Mouse (Mus musculus) CH12.LX (cell line): ENCODE results near the gene Klhl5. TPM values are rescaled to one million over a fixed set of nuclear protein-coding genes. Genes with fewer than 3 reads are reported as not detected.

Source experiments
- DNase-seq: peaks from one replicate; pipeline ENCODE4 v3.0.0-alpha.2; 2013; ENCODE audit errors: extremely low read depth
- H3K27ac ChIP-seq: 2 replicates; pipeline ENCODE4 v1.5.1; 2012; ENCODE audit warnings: low read depth, mild to moderate bottlenecking, control low read depth, moderate library complexity; ENCODE audit not compliant: insufficient read depth
- H3K27me3 ChIP-seq: replicated peaks from 2 replicates; pipeline ENCODE3; 2012; ENCODE audit warnings: inconsistent platforms
- H3K36me3 ChIP-seq, 2 experiments: replicated peaks in 1 of 2; 2 replicates each; pipeline versions ENCODE3 to v1.6.1; 2012; ENCODE audit warnings: inconsistent platforms in 1 of 2, low read length in 1 of 2, mild to moderate bottlenecking in 1 of 2, mixed read lengths in 1 of 2, moderate library complexity in 1 of 2; ENCODE audit not compliant: control insufficient read depth in 1 of 2, insufficient read depth in 1 of 2
- H3K4me1 ChIP-seq, 2 experiments: 2 replicates each; pipeline ENCODE4 v1.6.1; 2012; ENCODE audit warnings: inconsistent platforms in 1 of 2, moderate library complexity in 1 of 2; ENCODE audit not compliant: insufficient read depth in 2 of 2, control insufficient read depth in 1 of 2
- H3K4me2 ChIP-seq: 2 replicates; pipeline ENCODE4 v1.6.1; 2012; ENCODE audit warnings: low read depth, mild to moderate bottlenecking, control low read depth; ENCODE audit not compliant: poor library complexity, insufficient read depth, severe bottlenecking
- H3K4me3 ChIP-seq, 3 experiments: fragments of 150-350 bp in 1 of 3; sonication (generic) in 1 of 3; replicated peaks in 1 of 3; 2 replicates each; pipeline versions ENCODE3 to v1.5.1; 2011 to 2012; ENCODE audit warnings: low read depth in 2 of 3, low read length in 2 of 3, mild to moderate bottlenecking in 2 of 3, moderate library complexity in 2 of 3, control low read depth in 1 of 3, improper control_type of control experiment in 1 of 3, inconsistent platforms in 1 of 3, mixed read lengths in 1 of 3; ENCODE audit not compliant: poor library complexity in 1 of 3
- H3K79me2 ChIP-seq: replicated peaks from 2 replicates; pipeline ENCODE4 v1.6.1; 2012; ENCODE audit warnings: mild to moderate bottlenecking, moderate library complexity; ENCODE audit not compliant: control insufficient read depth, poor library complexity, insufficient read depth, severe bottlenecking; ENCODE audit errors: extremely low read depth
- H3K9ac ChIP-seq: 2 replicates; pipeline ENCODE4 v1.6.1; 2012; ENCODE audit warnings: low read depth, mild to moderate bottlenecking, control low read depth, moderate library complexity; ENCODE audit not compliant: insufficient read depth
- H3K9me3 ChIP-seq: replicated peaks from 2 replicates; pipeline ENCODE3; 2012; ENCODE audit warnings: low read length, inconsistent platforms, mixed read lengths
- CHD1 ChIP-seq: IDR thresholded peaks from 2 replicates; pipeline ENCODE4 v1.6.1; 2012; ENCODE audit warnings: low read depth, low read length, improper control_type of control experiment, inconsistent platforms
- CHD2 ChIP-seq: IDR thresholded peaks from 2 replicates; pipeline ENCODE4 v1.6.1; 2011; ENCODE audit warnings: low read length, improper control_type of control experiment
- CTCF ChIP-seq, 2 experiments: IDR thresholded peaks in 1 of 2; conservative IDR thresholded peaks in 1 of 2; 2 replicates each; pipeline ENCODE4 v1.5.1; 2011 to 2012; ENCODE audit warnings: low read depth in 2 of 2, low read length in 2 of 2, improper control_type of control experiment in 1 of 2, inconsistent platforms in 1 of 2, mild to moderate bottlenecking in 1 of 2, moderate library complexity in 1 of 2
- EP300 ChIP-seq: IDR thresholded peaks from 2 replicates; pipeline ENCODE4 v1.6.1; 2011; ENCODE audit warnings: low read length, improper control_type of control experiment
- ETS1 ChIP-seq: conservative IDR thresholded peaks from 2 replicates; pipeline ENCODE4 v1.6.1; 2012; ENCODE audit warnings: low read depth, mild to moderate bottlenecking, inconsistent platforms, low read length, improper control_type of control experiment, moderate library complexity
- GABPA ChIP-seq: IDR thresholded peaks from 2 replicates; pipeline ENCODE4 v1.6.1; 2012; ENCODE audit warnings: low read depth, low read length, improper control_type of control experiment, inconsistent platforms; ENCODE audit not compliant: insufficient replicate concordance
- IRF4 ChIP-seq: IDR thresholded peaks from 2 replicates; pipeline ENCODE4 v1.6.1; 2014; ENCODE audit warnings: low read depth, mild to moderate bottlenecking, inconsistent platforms, low read length, improper control_type of control experiment
- JUN ChIP-seq: IDR thresholded peaks from 2 replicates; pipeline ENCODE4 v1.6.1; 2011; ENCODE audit warnings: low read depth, mild to moderate bottlenecking, low read length, improper control_type of control experiment, moderate library complexity; ENCODE audit not compliant: insufficient read depth
- JUND ChIP-seq: conservative IDR thresholded peaks from 2 replicates; pipeline ENCODE4 v1.6.1; 2011; ENCODE audit warnings: low read depth, low read length, improper control_type of control experiment
- MAFK ChIP-seq: IDR thresholded peaks from 2 replicates; pipeline ENCODE4 v1.6.1; 2011; ENCODE audit warnings: low read length, improper control_type of control experiment; ENCODE audit not compliant: insufficient replicate concordance
- MAZ ChIP-seq: IDR thresholded peaks from 2 replicates; pipeline ENCODE4 v1.6.1; 2012; ENCODE audit warnings: low read depth, mild to moderate bottlenecking, inconsistent platforms, low read length, improper control_type of control experiment, moderate library complexity
- MEF2A ChIP-seq: IDR thresholded peaks from 2 replicates; pipeline ENCODE4 v1.6.1; 2014; ENCODE audit warnings: low read depth, mild to moderate bottlenecking, inconsistent platforms, low read length, improper control_type of control experiment, borderline replicate concordance
- MYC ChIP-seq: IDR thresholded peaks from 2 replicates; pipeline ENCODE4 v1.6.1; 2011; ENCODE audit warnings: low read depth, mild to moderate bottlenecking, improper control_type of control experiment, low read length
- NELFE ChIP-seq: IDR thresholded peaks from 2 replicates; pipeline ENCODE4 v1.6.1; 2011; ENCODE audit warnings: low read depth, low read length, improper control_type of control experiment
- NRF1 ChIP-seq: IDR thresholded peaks from 2 replicates; pipeline ENCODE4 v1.6.1; 2014; ENCODE audit warnings: low read depth, mild to moderate bottlenecking, inconsistent platforms, low read length, improper control_type of control experiment, moderate library complexity
- PAX5 ChIP-seq: IDR thresholded peaks from 2 replicates; pipeline ENCODE4 v1.6.1; 2012; ENCODE audit warnings: low read length, inconsistent platforms, mixed read lengths
- POLR2A ChIP-seq: IDR thresholded peaks from 2 replicates; pipeline ENCODE4 v1.6.1; 2011; ENCODE audit warnings: low read depth, mild to moderate bottlenecking, improper control_type of control experiment, low read length
- POLR2AphosphoS2 ChIP-seq: IDR thresholded peaks from 2 replicates; pipeline ENCODE4 v1.6.1; 2011; ENCODE audit warnings: low read depth, low read length, improper control_type of control experiment
- SMC3 ChIP-seq: IDR thresholded peaks from 2 replicates; pipeline ENCODE4 v1.6.1; 2011; ENCODE audit warnings: low read depth, low read length, improper control_type of control experiment
- TBP ChIP-seq: conservative IDR thresholded peaks from 2 replicates; pipeline ENCODE4 v1.6.1; 2011; ENCODE audit warnings: low read depth, low read length, improper control_type of control experiment
- TCF12 ChIP-seq: IDR thresholded peaks from 2 replicates; pipeline ENCODE4 v1.6.1; 2014; ENCODE audit warnings: low read depth, mild to moderate bottlenecking, inconsistent platforms, low read length, improper control_type of control experiment
- USF1 ChIP-seq: IDR thresholded peaks from 2 replicates; pipeline ENCODE4 v1.6.1; 2014; ENCODE audit warnings: low read depth, mild to moderate bottlenecking, inconsistent platforms, low read length, improper control_type of control experiment
- ZC3H11A ChIP-seq: IDR thresholded peaks from 2 replicates; pipeline ENCODE4 v1.6.1; 2012; ENCODE audit warnings: low read depth, mild to moderate bottlenecking, inconsistent platforms, low read length, improper control_type of control experiment
- ZKSCAN1 ChIP-seq: IDR thresholded peaks from 2 replicates; pipeline ENCODE4 v1.6.1; 2012; ENCODE audit warnings: low read depth, inconsistent platforms, low read length, improper control_type of control experiment, borderline replicate concordance
- ZNF384 ChIP-seq: IDR thresholded peaks from 2 replicates; pipeline ENCODE4 v1.6.1; 2012; ENCODE audit warnings: low read depth, low read length, improper control_type of control experiment, inconsistent platforms
- dilution Hi-C: fragments of 300-500 bp; cut with MboI; formaldehyde crosslinking; loops from 2 replicates; pipeline ENCODE4 v1.14.3; 2020; ENCODE audit warnings: low sequenced_read_pairs; ENCODE audit not compliant: extremely low pct_unique_long_range_greater_than_20kb, extremely low pct_ligation_motif_present
- in situ Hi-C: fragments of 300-500 bp; cut with MboI; formaldehyde crosslinking; loops from 3 replicates; pipeline ENCODE4 v1.14.3; 2019; ENCODE audit warnings: low sequenced_read_pairs, low pct_ligation_motif_present, low pct_unique_long_range_greater_than_20kb, mixed read lengths
- polyA plus RNA-seq: library from polyadenylated mRNA; unstranded; fragments of >175 nt; gene quantifications from 2 replicates; pipeline ENCODE4 v1.2.1, GENCODE M21; 2012; ENCODE audit warnings: low read depth; ENCODE audit not compliant: insufficient read length
- total RNA-seq, 2 experiments: library from RNA; depleted of rRNA; stranded (reverse); fragments of 300-350 nt in 1 of 2; fragments of >200 nt in 1 of 2; gene quantifications; 2 replicates each; pipeline ENCODE4 v1.2.3; 2012 to 2014

Klhl5 gene
- total and polyA plus RNA-seq, 3 experiments, result 20.6 to 31.7 (median 23.2) TPM

GRCm38 (mm10) chr5:65101209-65101608 lies 6.1 kb upstream of the Klhl5 start:
- no peak for DNase-seq
- no peak overlapping the region for H3K4me2 ChIP-seq
- H3K4me3 ChIP-seq, result no peak overlapping the region
- no peaks in the 10 kb centered on the region for H3K9me3 ChIP-seq
- H3K79me2 ChIP-seq, result no peaks in the 10 kb centered on the region
- in situ Hi-C loops, result no loop called here
- peaks cover 20 to 39% of the 10 kb centered on the region in 2 experiments for H3K4me1 ChIP-seq
- no peak overlapping the region for H3K9ac ChIP-seq
- H3K27ac ChIP-seq, result no peak overlapping the region
- no peaks in the 10 kb centered on the region for H3K36me3 ChIP-seq
- no peaks in the 10 kb centered on the region for H3K27me3 ChIP-seq
- dilution Hi-C loops, result no loop called here
- TF ChIP-seq MYC, result no peak
- no peak for TF ChIP-seq NELFE
- TF ChIP-seq MAZ, result no peak
- TF ChIP-seq MAFK, result no peak
- TF ChIP-seq USF1, result no peak
- TF ChIP-seq SMC3, result no peak
- no peak for TF ChIP-seq GABPA
- no peak for TF ChIP-seq NRF1
- TF ChIP-seq ZNF384, result no peak
- TF ChIP-seq, all 38 proteins: peak for 0

DNA sequence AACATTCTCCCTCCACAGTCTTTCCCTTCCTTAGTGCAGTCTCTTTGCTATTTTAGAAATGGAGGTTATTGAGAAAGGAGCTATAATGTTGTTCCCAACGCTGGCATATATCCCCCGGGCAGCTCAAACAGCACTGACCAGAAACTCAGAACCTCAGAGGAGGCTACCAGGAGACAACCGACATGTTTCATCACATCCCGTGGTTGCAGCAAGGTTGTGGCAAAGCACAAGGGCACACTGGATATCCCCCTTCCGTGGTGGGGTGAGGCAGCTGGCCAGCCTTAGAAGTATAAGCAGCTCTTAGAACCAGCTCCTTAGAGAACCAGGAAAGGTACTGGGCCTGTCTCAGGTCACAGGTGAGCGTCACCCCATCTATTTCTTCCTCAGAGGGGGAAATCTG lies 5.7 kb upstream of the Klhl5 start:
- no peak overlapping the region for H3K4me2 ChIP-seq
- H3K36me3 ChIP-seq, result no peaks in the 10 kb centered on the region
- H3K9me3 ChIP-seq, result no peaks in the 10 kb centered on the region
- peaks cover 20 to 39% of the 10 kb centered on the region in 2 experiments for H3K4me1 ChIP-seq
- no peak overlapping the region for H3K27ac ChIP-seq
- DNase-seq, result no peak
- dilution Hi-C loops (no loop called here), in situ Hi-C loops (no loop called here)
- H3K79me2 ChIP-seq, result no peaks in the 10 kb centered on the region
- no peak overlapping the region for H3K9ac ChIP-seq
- no peak for TF ChIP-seq CHD1
- no peak for TF ChIP-seq ETS1
- no peak for TF ChIP-seq ZC3H11A
- no peak for TF ChIP-seq POLR2A
- no peak for TF ChIP-seq TCF12
- no peak for TF ChIP-seq GABPA
- no peak for TF ChIP-seq IRF4
- TF ChIP-seq JUND, result no peak
- no peak for TF ChIP-seq PAX5
- TF ChIP-seq CTCF (conservative IDR thresholded peaks at IDR 0.05 in 1 of 2, IDR thresholded peaks at IDR 0.05 in 1 of 2; ENCODE audit: low read depth in 2 of 2, low read length in 2 of 2), result no peak
- no peak for TF ChIP-seq POLR2AphosphoS2
- TF ChIP-seq ZKSCAN1, result no peak
- TF ChIP-seq SMC3, result no peak
- no peak for TF ChIP-seq CHD2
- TF ChIP-seq TBP, result no peak
- TF ChIP-seq EP300, result no peak
- no peak for TF ChIP-seq MEF2A
- no peak for TF ChIP-seq MAFK
- TF ChIP-seq JUN, result no peak
- no peak overlapping the region for H3K4me3 ChIP-seq
- no peaks in the 10 kb centered on the region for H3K27me3 ChIP-seq
